9 mouse cellular contexts compared by ENCODE assay signal in the genomic region with DNA sequence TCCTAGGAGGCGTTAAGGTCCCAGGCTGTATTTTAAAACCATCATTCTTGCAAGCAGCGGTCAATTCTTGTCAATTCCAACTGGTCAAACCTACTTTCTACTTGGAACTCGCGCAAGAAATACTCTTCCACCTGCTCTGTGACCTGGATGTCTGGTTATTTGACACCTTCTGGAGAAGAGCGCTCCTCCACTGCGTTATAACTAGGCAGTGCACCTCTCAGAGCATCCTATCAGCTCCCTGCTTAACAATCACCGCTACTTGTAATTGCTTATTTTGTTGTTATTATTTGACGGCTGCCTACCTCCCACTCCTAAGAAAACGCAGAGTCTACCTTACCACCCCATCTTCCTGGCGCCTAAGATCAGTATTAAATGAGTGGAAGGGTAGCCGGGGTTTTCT. TPM values are rescaled to one million over a fixed set of nuclear protein-coding genes. Genes with fewer than 3 reads are reported as not detected.
DNase-seq lines count a peak whose midpoint lies in the region; ATAC-seq and TF ChIP-seq lines count a peak whose summit lies in the region.
"Had no signal": no experiment of that assay in that cellular context is flagged by ENCODE, and none has a peak within 500 bp of the region (broad histone marks: within the 10 kb centered on the region; RNA-seq: fewer than 3 reads in every experiment).

No protein-coding gene starts in this region.

- H3K4me1 ChIP-seq in hindbrain, embryonic 11.5 days (replicated peaks; ENCODE audit: control insufficient read depth, insufficient read depth, low read length), result no peaks in the 10 kb centered on the region
- peaks cover 7% of the 10 kb centered on the region for H3K4me1 ChIP-seq in midbrain, embryonic 11.5 days (ENCODE audit: control insufficient read depth, insufficient read depth, low read length)

- H3K9me3 ChIP-seq in hindbrain, embryonic 11.5 days (ENCODE audit: control insufficient read depth, low read length), result no peaks in the 10 kb centered on the region
- H3K9me3 ChIP-seq in midbrain, embryonic 11.5 days (ENCODE audit: control insufficient read depth, low read length), result no peaks in the 10 kb centered on the region

- no peak; the same call in 1 of the 2 replicates for TF ChIP-seq CTCF in left cerebral cortex, adult 2 months (IDR thresholded peaks at IDR 0.05)

- peak overlapping the region; percentile 78 for H3K4me3 ChIP-seq in left cerebral cortex, adult 2 months
- peak overlapping the region; percentile 86 for H3K4me3 ChIP-seq in hindbrain, embryonic 11.5 days (ENCODE audit: low read depth, low read length)
- peak overlapping the region; percentile 85 for H3K4me3 ChIP-seq in midbrain, embryonic 11.5 days (ENCODE audit: low read depth, low read length)

- peak overlapping the region; percentile 87 for H3K9ac ChIP-seq in hindbrain, embryonic 11.5 days (ENCODE audit: low read depth, low read length)
- peak overlapping the region; percentile 92 for H3K9ac ChIP-seq in midbrain, embryonic 11.5 days (ENCODE audit: low read length)

- intact Hi-C loops in left cerebral cortex, adult 2 months (cut with DNase I), result no loop called here
- intact Hi-C loops in left cerebral cortex, postnatal 36 days (cut with DNase I), result no loop called here

- no peak for DNase-seq in left cerebral cortex, adult 2 months (ENCODE audit: extremely low spot score in 1 of 2, low spot score in 2 of 2)
- DNase-seq in left cerebral cortex, postnatal 36 days (ENCODE audit: low spot score in 2 of 2), result no peak
- DNase-seq in c-Kit-positive CD71-positive TER-119-positive erythroid progenitor cells, embryonic 14.5 days (ENCODE audit: low spot score), result peak; percentile 16
- DNase-seq in hindbrain, embryonic 11.5 days (ENCODE audit: low spot score), result no peak
- peak; percentile 88 for DNase-seq in midbrain, embryonic 11.5 days (ENCODE audit: low spot score, missing footprints)
- no peak for DNase-seq in frontal cortex, postnatal 14 days (ENCODE audit: low spot score in 2 of 2)
- no peak for DNase-seq in spleen, adult 18-20 months
- DNase-seq in lung, postnatal 25 days (ENCODE audit: low spot score), result no peak

- ATAC-seq in hindbrain, embryonic 11.5 days (ENCODE audit: low FRiP score), result 0 out of 2 replicates have a peak, but pooled peaks have one; percentile 34
- ATAC-seq in midbrain, embryonic 11.5 days (ENCODE audit: low FRiP score), result peak; percentile 15

- 2% methylated on average over 11 of the region's 11 CpGs for WGBS in hindbrain, embryonic 11.5 days
- WGBS in midbrain, embryonic 11.5 days, result 2% methylated on average over 11 of the region's 11 CpGs

- peak overlapping the region; percentile 70 for H3K4me2 ChIP-seq in hindbrain, embryonic 11.5 days (replicated peaks; ENCODE audit: low read depth, low read length)
- peak overlapping the region; percentile 94 for H3K4me2 ChIP-seq in midbrain, embryonic 11.5 days

- 0 out of 2 replicates have a peak, but pooled peaks cover 2% of the 10 kb centered on the region for H3K36me3 ChIP-seq in hindbrain, embryonic 11.5 days (ENCODE audit: control insufficient read depth, insufficient read depth, low read length)
- no peaks in the 10 kb centered on the region for H3K36me3 ChIP-seq in midbrain, embryonic 11.5 days (ENCODE audit: control insufficient read depth, insufficient read depth, low read length)

- H3K27me3 ChIP-seq in hindbrain, embryonic 11.5 days (ENCODE audit: control insufficient read depth, insufficient read depth, low read length), result no peaks in the 10 kb centered on the region
- no peaks in the 10 kb centered on the region for H3K27me3 ChIP-seq in midbrain, embryonic 11.5 days (ENCODE audit: control insufficient read depth, insufficient read depth, low read length)

- peak overlapping the region; percentile 85; the same call in 1 of the 2 replicates for H3K27ac ChIP-seq in left cerebral cortex, adult 2 months
- peak overlapping the region; percentile 82 for H3K27ac ChIP-seq in hindbrain, embryonic 11.5 days (ENCODE audit: low read depth, low read length)
- peak overlapping the region; percentile 59; the same call in 1 of the 2 replicates for H3K27ac ChIP-seq in midbrain, embryonic 11.5 days (ENCODE audit: low read depth, low read length)

RNA-seq across cellular contexts. Expression of a gene that starts 0.7 kb away (rescaled TPM):
- total RNA-seq in left cerebral cortex, adult 2 months (2021), result 10 to 100 TPM; 10.7 to 12.9 TPM
- 10 to 100 TPM; 14.9 to 17.3 TPM for total RNA-seq in left cerebral cortex, postnatal 36 days (2021)
- polyA plus RNA-seq in hindbrain, embryonic 11.5 days (2014; fragmentation: Nextera tagmentation; extraction: Ambion mirVana), result 135 TPM in 2 replicates
- 145 and 150 TPM in 2 replicates for polyA plus RNA-seq in midbrain, embryonic 11.5 days (2014; fragmentation: Nextera tagmentation; extraction: Ambion mirVana)

RNA-seq across cellular contexts. Expression of a gene that starts 48.4 kb away (rescaled TPM):
- total RNA-seq in left cerebral cortex, adult 2 months (2021), result not detected
- total RNA-seq in left cerebral cortex, postnatal 36 days (2021), result not detected
- 0.31 and 0.51 TPM in 2 replicates for polyA plus RNA-seq in hindbrain, embryonic 11.5 days (2014; fragmentation: Nextera tagmentation; extraction: Ambion mirVana)
- polyA plus RNA-seq in midbrain, embryonic 11.5 days (2014; fragmentation: Nextera tagmentation; extraction: Ambion mirVana), result 0.44 and 0.47 TPM in 2 replicates

RNA-seq across cellular contexts. Expression of a gene that starts 49.0 kb away (rescaled TPM):
- under 1 TPM; 0.54 to 0.61 TPM for total RNA-seq in left cerebral cortex, adult 2 months (2021)
- under 1 TPM; 0.37 to 0.75 TPM for total RNA-seq in left cerebral cortex, postnatal 36 days (2021)
- 0.10 TPM in 1 of 2 replicates, not detected in the other for polyA plus RNA-seq in hindbrain, embryonic 11.5 days (2014; fragmentation: Nextera tagmentation; extraction: Ambion mirVana)
- polyA plus RNA-seq in midbrain, embryonic 11.5 days (2014; fragmentation: Nextera tagmentation; extraction: Ambion mirVana), result 0.11 TPM in 1 of 2 replicates, not detected in the other
- total RNA-seq: common myeloid progenitor, adult 5-6 weeks had no signal

RNA-seq across cellular contexts. Expression of a gene that starts 51.7 kb away (rescaled TPM):
- total RNA-seq in left cerebral cortex, adult 2 months (2021), result 10 to 100 TPM in 1 of 2 experiments, 1 to 10 TPM in 1; 9.1 to 11.5 TPM
- total RNA-seq in left cerebral cortex, postnatal 36 days (2021), result 10 to 100 TPM in 1 of 2 experiments, 1 to 10 TPM in 1; 9.6 to 13.2 TPM
- polyA plus RNA-seq in hindbrain, embryonic 11.5 days (2014; fragmentation: Nextera tagmentation; extraction: Ambion mirVana), result 2.3 and 4.3 TPM in 2 replicates
- 1.8 and 2.6 TPM in 2 replicates for polyA plus RNA-seq in midbrain, embryonic 11.5 days (2014; fragmentation: Nextera tagmentation; extraction: Ambion mirVana)

Comparison
In these comparisons a context has a peak if more than half of its experiments do, and no peak if none do; other contexts are left out.
1. DNase-seq: peak in c-Kit-positive CD71-positive TER-119-positive erythroid progenitor cells, embryonic 14.5 days (single experiment) and midbrain, embryonic 11.5 days (single experiment); none in left cerebral cortex, adult 2 months (0 of 2), left cerebral cortex, postnatal 36 days (0 of 2), hindbrain, embryonic 11.5 days (single experiment), frontal cortex, postnatal 14 days (0 of 2), spleen, adult 18-20 months (0 of 2) and lung, postnatal 25 days (single experiment).
2. Peak in every context shown above with its lines, with median percentiles within 50 percentile points of each other: H3K27ac ChIP-seq and H3K4me3 ChIP-seq.